Mouse (Mus musculus) intestine, embryonic 15.5 days (tissue): Measurements from ENCODE around the gene Iffo1. TPM values are rescaled to one million over a fixed set of nuclear protein-coding genes. Genes with fewer than 3 reads are reported as not detected.
"Not testable (repeated sequence)": the region's sequence is repeated elsewhere in the genome, so short reads cannot be mapped to it uniquely, and the experiment has no call there.

ENCODE experiments used
- ATAC-seq: fragments of 200-750 bp; cut with Nextera tagmentation; 2 replicates; pipeline ENCODE4 v1.8.0; 2017; ENCODE audit warnings: moderate TSS enrichment, moderate library complexity
- H3K27ac ChIP-seq: fragments of 300-500 bp; sonication (generic); 2 replicates; pipeline ENCODE4 v1.5.1; 2015; ENCODE audit warnings: mild to moderate bottlenecking, inconsistent platforms
- H3K27me3 ChIP-seq: fragments of 300-500 bp; sonication (generic); replicated peaks from 2 replicates; pipeline ENCODE4 v1.6.1; 2015; ENCODE audit warnings: inconsistent platforms
- H3K36me3 ChIP-seq: fragments of 300-500 bp; sonication (generic); 2 replicates; pipeline ENCODE4 v1.6.1; 2015; ENCODE audit warnings: inconsistent platforms
- H3K4me1 ChIP-seq: fragments of 300-500 bp; sonication (generic); replicated peaks from 2 replicates; pipeline ENCODE4 v1.6.1; 2015; ENCODE audit warnings: inconsistent platforms
- H3K4me2 ChIP-seq: fragments of 300-500 bp; sonication (generic); replicated peaks from 2 replicates; pipeline ENCODE4 v1.6.1; 2015; ENCODE audit warnings: mild to moderate bottlenecking, inconsistent platforms
- H3K4me3 ChIP-seq: fragments of 300-500 bp; sonication (generic); replicated peaks from 2 replicates; pipeline ENCODE4 v1.5.1; 2015; ENCODE audit warnings: inconsistent platforms
- H3K9ac ChIP-seq: fragments of 300-500 bp; sonication (generic); 2 replicates; pipeline ENCODE4 v1.6.1; 2015; ENCODE audit warnings: inconsistent platforms
- H3K9me3 ChIP-seq: fragments of 300-500 bp; sonication (generic); 2 replicates; pipeline ENCODE4 v1.6.1; 2016; ENCODE audit warnings: inconsistent platforms
- WGBS: fragments of 180-500 bp; shearing (Covaris S2); methylation state at CpG from one replicate; pipeline ENCODE4 v1.1.7; 2015; 5-methylcytosine and 5-hydroxymethylcytosine counted together
- polyA plus RNA-seq: library from polyadenylated mRNA; unstranded; fragments of >200 nt; fragmentation: Nextera tagmentation; extraction: Ambion mirVana; gene quantifications from 2 replicates; pipeline ENCODE4 v1.2.1, GENCODE M21; 2015

Iffo1 gene
- polyA plus RNA-seq, 1 experiment from 2014 or later: 7.2 TPM

DNA sequence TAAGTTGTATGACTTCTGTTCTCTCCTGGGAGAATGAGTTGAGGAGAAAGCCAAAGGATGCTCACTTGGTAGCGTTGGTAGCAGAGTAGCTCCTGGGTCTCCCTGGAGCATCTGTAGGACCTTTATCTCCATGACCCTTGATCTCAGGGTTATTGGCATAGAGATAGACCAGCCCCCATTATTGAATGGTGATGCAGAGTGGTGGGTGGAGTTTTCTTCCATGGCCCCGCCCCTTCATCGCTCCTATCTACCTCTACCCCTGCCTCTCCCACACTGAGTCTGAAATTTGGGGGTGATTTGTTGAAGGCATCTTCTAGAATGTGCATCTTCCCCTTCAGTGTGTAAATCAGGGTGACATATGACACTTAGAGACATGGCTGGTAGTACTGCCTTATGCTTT, 11.4 kb downstream of the Iffo1 start:
- Histone ChIP-seq H3K9ac (no peak overlapping the region), H3K4me2 (no peak overlapping the region), H3K27ac (no peak overlapping the region), H3K4me1 (peaks cover 13% of the 10 kb centered on the region; the same call in 1 of the 2 replicates), H3K36me3 (peaks cover 13% of the 10 kb centered on the region), H3K4me3 (no peak overlapping the region), H3K27me3 (no peaks in the 10 kb centered on the region), H3K9me3 (no peaks in the 10 kb centered on the region)
- ATAC-seq: no peak
- 90% methylated on average over 3 of the region's 3 CpGs for WGBS

DNA sequence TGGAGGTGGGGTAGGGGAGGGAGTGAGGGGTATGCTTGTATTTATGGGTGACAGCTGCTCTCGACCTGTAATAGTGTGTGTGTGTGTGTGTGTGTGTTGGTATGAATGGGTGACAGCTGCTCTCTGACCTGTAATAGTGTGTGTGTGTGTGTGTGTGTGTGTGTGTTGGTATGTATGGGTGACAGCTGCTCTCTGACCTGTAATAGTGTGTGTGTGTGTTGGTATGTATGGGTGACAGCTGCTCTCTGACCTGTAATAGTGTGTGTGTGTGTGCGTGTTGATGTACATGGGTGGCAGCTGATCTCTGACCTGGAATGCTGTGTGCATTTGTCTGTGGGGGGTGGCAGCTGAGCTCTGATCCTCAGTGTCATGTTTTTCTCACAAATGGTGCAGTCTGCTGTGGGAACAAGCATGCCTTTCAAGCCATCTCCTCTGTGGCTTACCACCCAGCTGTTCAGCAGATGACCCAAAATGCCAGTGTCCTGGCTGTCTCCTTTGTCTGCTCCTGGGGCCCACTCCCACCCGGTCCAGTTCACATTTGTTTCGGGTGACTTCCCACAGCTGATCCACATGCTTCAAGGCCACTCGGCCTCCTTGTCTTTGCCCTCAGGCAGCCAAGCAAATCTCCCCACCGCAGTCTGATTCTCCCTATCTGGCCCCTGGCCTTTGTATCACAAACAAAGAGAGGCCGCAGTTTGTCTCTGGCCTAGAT, 12.0 kb downstream of the Iffo1 start:
- H3K36me3 ChIP-seq: peaks cover 13% of the 10 kb centered on the region

GRCm38 (mm10) chr6:125158944-125159492, 14.0 kb downstream of the Iffo1 start:
- H3K27ac ChIP-seq: no peak overlapping the region
- no peak overlapping the region for H3K4me3 ChIP-seq
- H3K9ac ChIP-seq: no peak overlapping the region
- ATAC-seq: no peak
- no peaks in the 10 kb centered on the region for H3K9me3 ChIP-seq
- WGBS: 79% methylated on average over 15 of the region's 15 CpGs
- H3K4me2 ChIP-seq: no peak overlapping the region
- no peaks in the 10 kb centered on the region for H3K27me3 ChIP-seq
- H3K36me3 ChIP-seq: peaks cover 13% of the 10 kb centered on the region
- peaks cover 23% of the 10 kb centered on the region for H3K4me1 ChIP-seq

More for the DNA sequence above, 12.0 kb downstream of the Iffo1 start:
- no peak overlapping the region for H3K4me2 ChIP-seq
- H3K4me3 ChIP-seq: no peak overlapping the region
- H3K4me1 ChIP-seq: peaks cover 15% of the 10 kb centered on the region; the same call in 1 of the 2 replicates
- H3K27ac ChIP-seq: no peak overlapping the region
- no peak overlapping the region for H3K9ac ChIP-seq
- no peak for ATAC-seq
- no peaks in the 10 kb centered on the region for H3K27me3 ChIP-seq
- H3K9me3 ChIP-seq: no peaks in the 10 kb centered on the region
- WGBS: 61% methylated on average over 7 of the region's 7 CpGs

DNA sequence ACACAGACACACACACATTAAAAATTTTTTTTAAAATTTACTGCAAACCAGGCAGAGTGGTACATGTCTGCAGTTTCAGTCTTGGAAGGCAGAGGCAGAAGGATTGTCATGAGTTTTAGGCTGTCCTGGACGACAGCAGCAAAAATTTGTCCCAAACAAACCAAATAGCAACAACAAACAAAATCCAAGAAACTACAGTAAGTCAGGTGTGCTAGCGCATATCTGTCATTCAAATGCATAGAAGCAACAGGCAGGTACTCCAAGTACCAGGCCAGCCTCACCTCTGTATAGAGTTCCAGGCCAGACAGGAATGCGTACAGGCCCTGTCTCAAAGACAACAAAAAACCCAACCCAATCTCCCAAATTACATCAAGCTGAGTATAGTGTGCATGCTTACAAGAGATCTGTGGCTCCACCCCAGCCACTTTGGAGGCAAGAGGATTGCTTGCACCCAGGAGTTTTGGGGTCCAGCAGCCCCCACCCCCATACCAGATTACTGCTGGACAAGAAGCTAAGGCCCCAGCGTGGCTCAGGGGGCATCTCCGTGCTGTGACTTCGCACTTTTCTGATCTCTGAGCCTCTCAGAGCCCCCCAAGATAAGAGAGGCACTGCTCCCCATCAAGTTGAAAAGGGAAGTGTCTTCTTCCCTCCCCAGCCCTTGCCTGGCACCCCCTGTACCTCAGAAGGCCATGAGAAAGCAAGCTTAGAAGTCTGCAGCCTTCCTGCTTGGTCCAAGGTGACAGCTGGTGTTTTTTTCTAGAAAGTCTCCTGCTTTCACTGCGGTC, 14.9 kb downstream of the Iffo1 start:
- H3K4me1 ChIP-seq: peaks cover 24% of the 10 kb centered on the region
- H3K27ac ChIP-seq: peak overlapping the region; percentile 62; the same call in 1 of the 2 replicates
- H3K4me2 ChIP-seq: no peak overlapping the region
- H3K36me3 ChIP-seq: peaks cover 13% of the 10 kb centered on the region
- 80% methylated on average over 7 of the region's 7 CpGs for WGBS
- H3K27me3 ChIP-seq: no peaks in the 10 kb centered on the region
- no peak for ATAC-seq
- H3K9ac ChIP-seq: no peak overlapping the region
- no peaks in the 10 kb centered on the region for H3K9me3 ChIP-seq
- no peak overlapping the region for H3K4me3 ChIP-seq

DNA sequence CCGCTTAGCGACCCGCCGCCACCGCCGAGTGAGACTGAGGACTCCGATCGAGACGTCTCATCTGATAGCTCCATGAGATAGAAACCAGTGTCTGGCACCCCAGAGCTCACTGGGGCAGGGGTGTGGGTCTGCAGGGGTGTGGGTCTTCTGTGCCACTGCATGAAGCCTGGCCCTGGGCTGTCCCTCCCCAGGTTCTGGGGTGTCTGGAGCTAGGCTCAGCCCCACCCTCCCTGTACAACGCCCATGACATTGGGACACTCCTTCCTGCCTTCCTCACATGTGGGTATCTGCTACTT, 15.5 kb downstream of the Iffo1 start:
- H3K4me2 ChIP-seq: no peak overlapping the region
- no peaks in the 10 kb centered on the region for H3K27me3 ChIP-seq
- peak overlapping the region; percentile 62 for H3K27ac ChIP-seq
- peaks cover 13% of the 10 kb centered on the region for H3K36me3 ChIP-seq
- peaks cover 24% of the 10 kb centered on the region for H3K4me1 ChIP-seq
- no peak for ATAC-seq
- 43% methylated on average over 10 of the region's 10 CpGs for WGBS
- no peak overlapping the region for H3K4me3 ChIP-seq
- H3K9ac ChIP-seq: no peak overlapping the region
- H3K9me3 ChIP-seq: no peaks in the 10 kb centered on the region

DNA sequence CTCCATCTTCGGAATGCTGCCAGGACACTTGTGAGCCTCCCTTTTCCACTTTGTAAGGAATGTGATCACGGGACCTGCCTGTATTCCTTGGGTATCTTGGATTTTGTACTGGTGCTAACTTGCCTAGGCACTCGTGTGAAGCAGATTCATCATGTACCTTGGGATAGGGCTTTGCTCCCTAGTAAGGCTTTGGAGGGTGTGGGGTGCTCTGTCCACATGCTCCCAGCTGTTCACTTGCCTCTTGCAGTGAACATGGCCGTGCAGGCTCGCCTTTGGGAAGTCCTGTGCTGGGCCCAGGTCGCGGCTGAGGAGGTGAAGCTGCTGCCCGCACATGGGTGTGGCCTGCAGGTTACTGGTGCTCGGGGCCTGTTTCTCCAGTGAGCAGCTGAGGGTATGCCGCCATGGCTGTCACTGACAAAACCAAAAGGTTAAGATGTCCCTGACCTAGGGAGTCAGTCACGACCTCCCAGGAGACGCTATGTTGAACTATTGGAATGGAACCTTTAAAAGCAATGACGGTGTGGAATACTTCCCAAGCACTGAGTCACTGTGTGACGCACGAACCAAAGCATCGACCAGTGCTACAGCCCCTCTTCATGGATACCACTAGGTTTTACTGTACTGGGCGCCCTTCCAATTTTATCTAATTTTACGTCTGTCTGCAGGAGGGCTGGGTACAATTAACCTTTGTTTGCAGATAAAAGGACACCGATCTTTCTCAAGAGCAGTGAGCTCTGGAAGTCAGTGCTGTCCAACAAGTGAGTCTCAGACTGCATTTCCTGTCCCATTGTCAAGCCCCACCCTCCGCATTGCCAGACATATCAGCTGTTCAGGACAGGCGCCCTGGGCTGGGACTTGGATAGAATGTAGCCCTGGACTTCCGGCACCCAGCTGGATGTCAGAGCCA, 16.1 kb downstream of the Iffo1 start:
- Histone ChIP-seq H3K36me3 (peaks cover 13% of the 10 kb centered on the region), H3K9me3 (no peaks in the 10 kb centered on the region), H3K27ac (peak overlapping the region; percentile 62), H3K4me2 (no peak overlapping the region), H3K4me3 (no peak overlapping the region), H3K27me3 (no peaks in the 10 kb centered on the region), H3K9ac (no peak overlapping the region), H3K4me1 (peaks cover 24% of the 10 kb centered on the region)
- peak; percentile 22 for ATAC-seq
- WGBS: 16% methylated on average over 22 of the region's 22 CpGs

- H3K9ac ChIP-seq, H3K27ac ChIP-seq, H3K4me3 ChIP-seq, H3K27me3 ChIP-seq, H3K4me2 ChIP-seq, ATAC-seq, H3K9me3 ChIP-seq: not testable (repeated sequence)
- WGBS: 7% methylated on average over 4 of the region's 5 CpGs
- Histone ChIP-seq H3K4me1 (peaks cover 32% of the 10 kb centered on the region), H3K36me3 (peaks cover 13% of the 10 kb centered on the region)
Observed at GRCm38 (mm10) chr6:125161971-125162370, 16.9 kb downstream of the Iffo1 start.

GRCm38 (mm10) chr6:125162615-125163305, 17.7 kb downstream of the Iffo1 start:
- H3K27me3 ChIP-seq, H3K9me3 ChIP-seq, ATAC-seq, H3K9ac ChIP-seq, H3K27ac ChIP-seq, H3K4me3 ChIP-seq: not testable (repeated sequence)
- H3K4me2 ChIP-seq: peak overlapping the region; percentile 63
- peaks cover 40% of the 10 kb centered on the region for H3K4me1 ChIP-seq
- 67% methylated on average over 13 of the region's 16 CpGs for WGBS
- peaks cover 17% of the 10 kb centered on the region for H3K36me3 ChIP-seq

- no peaks in the 10 kb centered on the region for H3K27me3 ChIP-seq
- H3K4me1 ChIP-seq: peaks cover 46% of the 10 kb centered on the region
- no peaks in the 10 kb centered on the region for H3K9me3 ChIP-seq
- H3K4me2 ChIP-seq: peak overlapping the region; percentile 63
- 4% methylated on average over 20 of the region's 20 CpGs for WGBS
- peak overlapping the region; percentile 95 for H3K9ac ChIP-seq
- peak overlapping the region; percentile 98 for H3K27ac ChIP-seq
- no peak for ATAC-seq
- H3K36me3 ChIP-seq: peaks cover 20% of the 10 kb centered on the region
- peak overlapping the region; percentile 85 for H3K4me3 ChIP-seq
Observed at GRCm38 (mm10) chr6:125163801-125164657, 19.0 kb downstream of the Iffo1 start.

DNA sequence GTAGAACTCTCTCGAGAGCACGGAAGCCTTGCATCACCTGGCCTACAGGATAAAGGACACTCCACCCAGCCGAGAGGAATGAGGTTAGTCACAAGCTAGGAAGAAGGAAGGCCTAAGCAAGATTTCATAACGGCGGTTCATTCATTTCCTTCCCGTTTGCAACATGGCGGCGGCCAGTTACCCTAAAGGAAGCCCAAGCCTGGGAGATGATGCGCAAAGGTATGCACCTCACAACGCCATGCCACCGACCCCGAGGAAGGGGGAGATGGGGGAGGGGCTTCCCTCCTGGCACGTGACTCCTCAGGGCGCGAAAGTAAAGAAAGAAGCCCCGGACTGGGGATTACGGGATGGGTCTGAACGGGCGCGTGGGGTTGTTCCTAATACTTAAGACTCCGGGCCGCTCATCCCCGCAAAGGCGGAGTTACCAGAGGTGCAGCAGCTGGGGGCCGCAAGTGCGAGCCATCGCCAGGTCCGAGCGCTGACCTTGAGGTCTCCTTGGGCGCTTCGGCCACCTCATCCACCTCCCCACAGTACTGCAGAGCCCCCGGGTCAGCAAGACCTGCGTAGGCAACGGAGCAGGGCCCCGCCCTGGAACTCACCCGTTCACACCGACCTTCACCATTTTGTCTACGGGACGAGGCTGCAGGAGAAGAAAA, 19.8 kb downstream of the Iffo1 start:
- WGBS: under 1% methylated on average over 38 of the region's 39 CpGs
- H3K4me3 ChIP-seq: peak overlapping the region; percentile 85
- H3K9ac ChIP-seq: peak overlapping the region; percentile 95
- ATAC-seq: peak; percentile 3
- H3K4me1 ChIP-seq: peaks cover 46% of the 10 kb centered on the region
- no peaks in the 10 kb centered on the region for H3K9me3 ChIP-seq
- no peaks in the 10 kb centered on the region for H3K27me3 ChIP-seq
- H3K36me3 ChIP-seq: peaks cover 26% of the 10 kb centered on the region
- H3K27ac ChIP-seq: peak overlapping the region; percentile 98
- H3K4me2 ChIP-seq: peak overlapping the region; percentile 63
